Mouse (Mus musculus): Measurements from ENCODE around the gene Chd6. TPM values are rescaled to one million over a fixed set of nuclear protein-coding genes. Genes with fewer than 3 reads are reported as not detected.
A peak's percentile ranks its signal among the peaks of the same experiment; 100 is the strongest.

The Chd6 gene
- polyA plus RNA-seq, 1 experiment from 2014 or later, result 40.8 TPM

DNA sequence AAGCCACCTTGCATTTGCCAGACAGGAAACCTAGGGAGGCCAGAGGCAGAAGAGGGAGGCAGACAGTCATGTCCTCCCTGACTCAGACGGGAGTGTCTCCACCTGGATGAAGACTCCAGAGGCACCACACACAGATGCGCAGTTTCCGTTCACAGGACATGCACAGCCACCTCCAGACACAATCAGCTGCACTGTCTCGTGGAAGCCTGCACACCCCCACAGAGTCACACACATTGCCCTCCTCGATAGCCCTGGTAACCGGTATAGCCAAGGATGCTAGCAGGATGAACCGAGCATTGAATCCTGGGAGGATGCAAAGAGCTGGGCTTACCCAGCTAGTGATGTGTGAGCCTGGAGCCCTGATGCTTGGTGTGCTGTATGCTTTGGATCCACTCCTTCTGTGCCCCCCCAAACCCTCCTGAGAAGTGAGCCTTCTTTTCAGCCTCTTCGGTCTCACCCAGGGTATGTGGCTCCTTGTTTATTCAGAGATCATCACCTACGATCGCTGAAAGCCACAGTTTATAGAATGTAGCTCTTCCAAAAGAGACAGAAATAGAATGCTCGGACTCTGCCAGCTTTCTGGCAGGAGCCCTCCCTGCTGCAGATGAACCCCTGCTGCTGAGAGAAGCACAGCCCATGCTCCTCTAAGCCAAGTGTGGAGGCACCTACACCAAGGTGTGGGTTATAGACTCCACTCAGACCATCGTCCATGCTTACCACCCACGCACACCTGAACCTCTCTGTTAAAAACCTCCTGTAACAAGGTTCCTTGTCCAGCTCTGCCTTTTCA, 192.9 kb downstream of the Chd6 start:
- WGBS, result 74% methylated on average over 13 of the region's 13 CpGs
- Histone ChIP-seq H3K27me3 (replicated peaks) (peaks cover 30% of the 10 kb centered on the region), H3K27ac (no peak overlapping the region), H3K9me3 (no peaks in the 10 kb centered on the region), H3K36me3 (replicated peaks) (no peaks in the 10 kb centered on the region), H3K4me3 (no peak overlapping the region), H3K9ac (no peak overlapping the region), H3K4me1 (peaks cover 13% of the 10 kb centered on the region), H3K4me2 (no peak overlapping the region)
- ATAC-seq (replicated peaks), result no peak

DNA sequence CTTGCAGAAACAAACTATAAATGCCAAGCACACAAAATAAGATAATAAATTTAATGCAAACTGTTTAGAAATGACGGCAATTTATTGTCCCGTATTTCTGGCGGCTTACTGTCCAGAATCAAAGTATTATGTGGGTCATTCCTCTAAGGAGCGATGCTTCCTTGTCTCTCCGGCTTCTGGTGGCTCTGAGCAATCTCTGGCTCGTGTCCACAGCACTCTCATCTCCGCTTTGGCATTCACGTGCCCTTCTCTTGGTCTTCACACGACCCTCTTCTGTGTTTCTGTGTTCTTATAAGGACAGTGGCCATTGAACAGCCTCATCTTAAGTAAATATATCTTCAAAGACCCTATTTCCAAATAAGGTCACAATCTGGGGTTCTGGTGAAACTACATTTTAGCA, 194.2 kb downstream of the Chd6 start:
- 86% methylated on average over 9 of the region's 9 CpGs for WGBS
- peaks cover 42% of the 10 kb centered on the region for H3K27me3 ChIP-seq (replicated peaks)
- peaks cover 13% of the 10 kb centered on the region for H3K4me1 ChIP-seq
- ATAC-seq (replicated peaks), result no peak
- H3K36me3 ChIP-seq (replicated peaks), result no peaks in the 10 kb centered on the region
- H3K4me2 ChIP-seq, result no peak overlapping the region
- no peak overlapping the region for H3K9ac ChIP-seq
- no peak overlapping the region for H3K4me3 ChIP-seq
- no peak overlapping the region for H3K27ac ChIP-seq
- H3K9me3 ChIP-seq, result no peaks in the 10 kb centered on the region

DNA sequence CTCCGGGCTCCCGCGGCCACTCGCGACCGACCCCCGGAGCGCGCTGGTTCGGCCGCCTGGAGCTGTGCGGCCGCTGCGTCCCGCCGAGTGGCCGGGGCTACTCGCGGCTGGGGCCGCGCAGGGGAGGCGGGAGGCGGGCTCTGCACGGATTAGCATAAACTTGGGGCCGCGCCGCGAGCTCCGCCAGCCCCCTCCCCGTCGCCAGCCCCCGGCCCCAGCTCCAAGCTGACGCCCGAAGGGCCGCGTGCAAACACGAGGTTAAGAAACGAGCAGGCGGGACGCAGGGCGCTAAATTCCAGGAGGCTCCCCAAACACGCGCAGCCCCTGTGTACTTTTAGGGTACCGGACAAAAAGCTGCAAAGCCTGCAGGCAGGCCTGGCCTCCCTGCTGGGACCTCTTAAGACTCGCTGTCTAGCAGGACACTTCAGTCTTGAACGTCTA, 196.6 kb downstream of the Chd6 start, which contains the start of gene Emilin3:
TSS of gene Emilin3 (minus strand) at position 98 of the 441 bp plus-strand sequence.
- under 1% methylated on average over 46 of the region's 46 CpGs for WGBS
- Histone ChIP-seq H3K36me3 (replicated peaks) (no peaks in the 10 kb centered on the region), H3K27me3 (replicated peaks) (peaks cover 44% of the 10 kb centered on the region), H3K9ac (peak within 1 kb of the TSS; percentile 11), H3K4me1 (peaks cover 13% of the 10 kb centered on the region), H3K4me2 (peak within 1 kb of the TSS; percentile 84), H3K27ac (no peak within 1 kb of the TSS), H3K4me3 (peak within 1 kb of the TSS; percentile 40), H3K9me3 (no peaks in the 10 kb centered on the region)
- ATAC-seq (replicated peaks), result peak; percentile 53

DNA sequence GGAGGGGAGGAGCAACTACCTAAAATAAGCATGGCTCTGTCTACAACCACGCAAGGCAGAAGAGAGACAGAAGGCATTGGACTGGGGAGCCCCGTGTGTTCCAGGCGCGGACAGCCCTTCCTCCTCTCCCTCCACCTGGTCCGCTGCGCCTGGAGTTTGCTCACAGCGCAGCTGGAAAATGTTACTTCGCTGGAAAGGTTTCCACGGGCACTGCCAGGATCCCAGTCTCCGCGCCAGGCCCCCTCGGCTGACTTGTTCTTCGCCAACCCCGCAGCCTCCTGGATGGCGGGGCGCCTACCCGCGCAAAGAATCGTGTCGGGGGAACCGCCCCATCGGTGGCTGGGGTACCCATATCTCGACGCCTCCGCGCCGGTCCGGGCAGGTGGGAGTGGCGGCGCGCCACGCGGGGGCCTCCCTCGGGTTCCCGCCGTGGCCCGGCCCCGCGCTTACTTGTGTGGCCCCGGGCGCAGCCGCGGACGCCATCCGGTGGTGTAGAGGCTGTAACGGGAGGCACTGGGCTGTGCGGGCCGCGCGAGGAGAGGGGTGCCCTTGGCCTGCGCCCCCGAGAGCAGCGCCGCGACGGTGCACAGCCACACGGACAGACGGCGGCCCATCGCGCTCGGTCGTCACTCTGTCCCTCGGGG, 197.2 kb downstream of the Chd6 start:
- Histone ChIP-seq H3K4me2 (peak overlapping the region; percentile 84), H3K27ac (no peak overlapping the region), H3K9ac (peak overlapping the region; percentile 11), H3K9me3 (no peaks in the 10 kb centered on the region), H3K4me1 (peaks cover 13% of the 10 kb centered on the region), H3K36me3 (replicated peaks) (no peaks in the 10 kb centered on the region), H3K27me3 (replicated peaks) (peaks cover 44% of the 10 kb centered on the region), H3K4me3 (peak overlapping the region; percentile 40)
- 1% methylated on average over 57 of the region's 64 CpGs for WGBS
- peak; percentile 50; the same call in 1 of the 2 replicates for ATAC-seq (replicated peaks)

DNA sequence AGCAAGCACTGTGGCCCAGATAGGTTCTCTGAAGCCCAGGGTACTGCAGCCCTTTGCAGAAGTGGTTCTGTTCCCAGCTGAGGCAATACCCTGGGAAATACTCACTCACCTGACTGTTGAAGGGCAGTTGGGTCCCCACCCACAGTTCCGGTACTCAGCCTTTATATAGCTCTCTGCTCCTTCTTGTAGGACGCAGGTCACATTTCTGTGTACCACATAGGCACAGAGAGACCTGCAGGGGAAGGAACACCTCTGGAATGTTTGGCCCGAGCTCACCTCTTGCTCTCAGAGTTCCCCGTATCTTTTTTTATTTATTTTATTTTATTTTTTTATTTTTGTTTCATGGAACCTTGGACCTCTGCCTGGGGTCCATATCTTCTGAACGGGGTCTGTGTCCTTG, 198.2 kb downstream of the Chd6 start:
- H3K4me1 ChIP-seq, result peaks cover 13% of the 10 kb centered on the region
- no peak overlapping the region for H3K27ac ChIP-seq
- H3K4me2 ChIP-seq, result no peak overlapping the region
- no peaks in the 10 kb centered on the region for H3K9me3 ChIP-seq
- no peak for ATAC-seq (replicated peaks)
- H3K27me3 ChIP-seq (replicated peaks), result peaks cover 42% of the 10 kb centered on the region
- no peaks in the 10 kb centered on the region for H3K36me3 ChIP-seq (replicated peaks)
- H3K9ac ChIP-seq, result no peak overlapping the region
- H3K4me3 ChIP-seq, result no peak overlapping the region
- WGBS, result 95% methylated on average over 5 of the region's 5 CpGs

DNA sequence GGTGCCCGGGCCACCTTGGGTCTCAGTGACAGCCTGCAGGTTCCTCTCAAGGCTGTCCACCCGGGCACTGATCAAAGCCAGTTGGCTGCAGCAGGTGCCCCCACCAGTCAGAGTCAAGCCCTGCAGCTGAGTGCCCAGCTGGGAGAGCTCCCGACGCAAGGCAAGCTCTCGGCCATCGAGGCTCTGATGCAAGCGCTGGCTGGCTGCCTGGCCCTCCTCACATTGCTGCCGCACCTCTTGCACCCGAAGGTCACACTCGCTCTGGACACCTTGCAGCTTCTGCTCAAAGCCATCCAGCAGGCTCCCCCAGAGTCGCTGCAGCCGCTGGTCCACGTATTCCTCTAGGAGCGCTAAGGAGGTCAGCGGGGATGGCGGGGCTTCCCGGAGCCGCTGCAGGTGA, 200.3 kb downstream of the Chd6 start:
- 61% methylated on average over 18 of the region's 18 CpGs for WGBS
- Histone ChIP-seq H3K4me2 (no peak overlapping the region), H3K36me3 (replicated peaks) (no peaks in the 10 kb centered on the region), H3K4me3 (no peak overlapping the region), H3K9ac (no peak overlapping the region), H3K4me1 (peaks cover 13% of the 10 kb centered on the region), H3K27ac (no peak overlapping the region), H3K9me3 (no peaks in the 10 kb centered on the region), H3K27me3 (replicated peaks) (peaks cover 35% of the 10 kb centered on the region)
- no peak for ATAC-seq (replicated peaks)

DNA sequence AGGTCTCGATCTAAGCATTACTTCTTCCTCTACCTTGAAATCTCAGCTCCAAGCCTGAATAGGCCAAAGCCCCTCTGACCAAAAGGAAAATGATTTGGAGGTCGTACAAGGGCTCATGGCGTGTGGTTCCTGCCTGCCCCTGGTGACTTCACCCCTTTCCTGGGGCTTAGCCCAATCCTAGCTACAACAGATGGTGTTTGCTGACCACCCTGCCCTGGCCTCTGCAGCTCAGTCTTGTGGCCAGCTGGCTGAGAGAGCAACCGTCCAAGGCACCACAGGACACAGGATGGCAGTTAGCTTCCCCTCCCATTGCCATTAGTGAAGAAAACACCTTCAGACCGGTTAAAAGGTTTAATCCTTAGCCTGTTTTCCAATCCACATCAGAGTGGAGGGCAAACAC, 202.8 kb downstream of the Chd6 start:
- Histone ChIP-seq H3K9me3 (no peaks in the 10 kb centered on the region), H3K9ac (no peak overlapping the region), H3K4me1 (no peaks in the 10 kb centered on the region), H3K4me2 (no peak overlapping the region), H3K27ac (no peak overlapping the region), H3K27me3 (replicated peaks) (peaks cover 15% of the 10 kb centered on the region), H3K36me3 (replicated peaks) (no peaks in the 10 kb centered on the region), H3K4me3 (no peak overlapping the region)
- no peak for ATAC-seq (replicated peaks)
- 72% methylated on average over 5 of the region's 5 CpGs for WGBS

DNA sequence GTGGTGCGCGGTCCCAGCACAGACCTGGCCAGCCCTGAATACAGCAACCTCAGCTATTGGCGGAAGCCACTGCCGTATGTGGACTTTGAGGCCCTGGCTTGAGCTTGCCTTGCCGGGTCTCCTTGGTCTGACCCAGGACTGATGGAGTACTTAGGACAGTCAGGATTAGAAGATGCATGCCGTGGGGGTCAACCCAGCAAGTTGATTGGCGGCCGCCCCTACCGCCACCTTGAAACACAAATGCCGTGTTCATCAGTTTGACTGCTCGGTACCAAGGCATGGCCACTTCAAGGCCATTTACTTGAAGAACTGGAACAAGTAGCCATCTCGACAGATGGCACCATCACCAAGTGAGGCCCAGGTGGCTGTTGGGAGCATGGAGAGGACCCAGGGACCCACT, 203.6 kb downstream of the Chd6 start:
- Histone ChIP-seq H3K4me2 (no peak overlapping the region), H3K9ac (no peak overlapping the region), H3K27ac (no peak overlapping the region), H3K4me1 (no peaks in the 10 kb centered on the region), H3K4me3 (no peak overlapping the region), H3K9me3 (no peaks in the 10 kb centered on the region), H3K36me3 (replicated peaks) (no peaks in the 10 kb centered on the region), H3K27me3 (replicated peaks) (peaks cover 8% of the 10 kb centered on the region; the same call in 1 of the 2 replicates)
- no peak for ATAC-seq (replicated peaks)
- WGBS, result 96% methylated on average over 12 of the region's 12 CpGs

DNA sequence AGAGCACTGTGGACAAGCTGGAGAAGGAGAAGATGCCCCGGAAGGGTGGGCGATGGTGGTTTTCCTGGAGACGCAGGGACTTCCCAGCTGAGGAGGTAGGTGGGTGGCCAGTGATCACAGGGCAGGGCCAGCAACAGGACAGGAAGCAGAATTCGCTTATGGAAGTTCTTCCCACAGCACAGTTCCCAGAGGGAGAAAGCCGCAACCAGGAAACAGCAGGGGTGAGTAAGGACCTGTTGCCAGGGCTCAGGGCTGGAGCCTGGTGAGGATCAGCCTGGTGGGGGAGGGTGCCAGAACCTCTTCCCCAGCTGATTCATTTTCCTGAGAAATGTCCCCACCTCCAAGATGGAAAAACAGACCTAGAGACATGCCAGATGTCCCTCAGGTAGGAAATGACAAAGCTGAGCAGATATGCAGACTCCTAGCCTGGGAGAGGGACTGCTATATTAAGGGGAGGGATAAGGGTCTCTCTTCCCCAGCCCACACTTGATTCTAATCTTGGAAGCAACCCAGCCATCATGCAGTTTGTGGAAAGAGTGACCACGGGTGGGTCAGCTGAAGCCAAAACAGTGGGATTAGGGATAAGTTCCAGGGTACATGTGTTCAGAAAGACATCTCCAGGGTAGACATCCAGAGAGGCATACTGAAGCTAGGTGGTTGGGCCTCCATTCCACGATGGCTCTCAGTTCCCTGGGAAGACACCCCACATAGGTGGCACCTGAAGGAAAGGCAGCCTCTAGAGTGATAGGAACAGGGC, 207.0 kb downstream of the Chd6 start:
- no peak overlapping the region for H3K27ac ChIP-seq
- WGBS, result 84% methylated on average over 7 of the region's 7 CpGs
- ATAC-seq (replicated peaks), result no peak

More for the DNA sequence above, 207.0 kb downstream of the Chd6 start:
- Histone ChIP-seq H3K4me2 (no peak overlapping the region), H3K36me3 (replicated peaks) (no peaks in the 10 kb centered on the region), H3K9ac (no peak overlapping the region), H3K4me1 (no peaks in the 10 kb centered on the region), H3K27me3 (replicated peaks) (no peaks in the 10 kb centered on the region), H3K9me3 (no peaks in the 10 kb centered on the region), H3K4me3 (no peak overlapping the region)

Other genes with a start within 250 kb of the Chd6 start
- 22.3 and 22.5 TPM in 2 replicates for gene Zhx3, start 236.1 kb downstream of the Chd6 start, polyA plus RNA-seq (2015; fragmentation: Nextera tagmentation; extraction: Ambion mirVana)
- 0.36 and 0.59 TPM in 2 replicates for gene Lpin3, start 228.4 kb downstream of the Chd6 start, polyA plus RNA-seq (2015; fragmentation: Nextera tagmentation; extraction: Ambion mirVana)
- 0.87 and 1.1 TPM in 2 replicates for gene Emilin3, start 196.7 kb downstream of the Chd6 start, polyA plus RNA-seq (2015; fragmentation: Nextera tagmentation; extraction: Ambion mirVana)